Mouse (Mus musculus): ENCODE results near the gene Mroh9. TPM values are rescaled to one million over a fixed set of nuclear protein-coding genes. Genes with fewer than 3 reads are reported as not detected.

Gene Mroh9
- total RNA-seq (2023) = not detected in 2 replicates

DNA sequence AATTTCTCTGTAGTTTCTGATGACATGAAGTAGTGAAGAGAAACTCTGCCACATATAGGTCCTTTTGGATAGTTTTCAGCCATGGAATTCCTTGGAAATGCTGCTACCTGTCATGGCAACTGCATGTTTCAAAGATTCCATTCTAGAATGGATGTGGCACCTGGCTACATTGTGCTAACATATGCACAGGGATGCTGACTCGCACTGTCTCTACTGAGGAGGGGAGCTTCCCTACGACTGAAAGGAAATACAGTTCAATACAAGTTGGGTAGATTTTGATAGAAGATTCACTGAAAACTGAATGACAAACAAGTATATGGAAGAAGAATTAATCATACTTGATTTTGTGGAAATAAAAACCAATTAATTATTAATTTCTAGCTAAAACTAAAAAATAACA is at the start of gene Mroh9:
Gene Mroh9 (minus strand): TSS at position 101 of the 400 bp plus-strand sequence.

DNA sequence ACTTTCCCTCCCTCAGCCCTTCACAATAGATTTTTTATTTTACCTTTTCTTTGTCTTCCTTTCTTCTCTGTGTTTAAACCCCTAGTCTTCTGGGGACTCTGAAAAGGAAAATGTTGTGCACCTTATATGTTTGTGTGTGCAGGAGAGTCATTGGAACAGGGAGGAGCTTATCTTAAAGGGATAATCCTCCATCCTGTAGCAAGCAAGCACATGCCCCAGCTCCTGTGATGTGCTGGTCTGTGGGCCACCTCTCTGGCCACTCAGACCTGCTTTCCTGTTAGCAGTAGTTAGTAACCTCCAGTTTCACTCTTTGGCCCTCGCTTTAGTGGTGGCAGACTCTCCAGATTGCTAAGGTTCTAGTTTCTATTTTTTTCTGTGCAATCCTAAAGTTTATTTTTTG is 101.0 kb downstream of the Mroh9 start, which contains the start of gene Fmo3:
Gene Fmo3 (minus strand): TSS at position 101 of the 400 bp plus-strand sequence.

Other genes starting within 250 kb of the Mroh9 start
- not detected in 2 replicates for gene Fmo1, start 219.1 kb downstream of the Mroh9 start, total RNA-seq (2023)
- gene Fmo2, start 186.9 kb downstream of the Mroh9 start, total RNA-seq (2023) = not detected in 2 replicates
- gene Fmo6, start 148.2 kb downstream of the Mroh9 start, total RNA-seq (2023) = not detected in 2 replicates
- not detected in 2 replicates for gene Fmo3, start 101.1 kb downstream of the Mroh9 start, total RNA-seq (2023)
- 0.09 TPM in 1 of 2 replicates, not detected in the other for gene Prrx1, start 228.0 kb upstream of the Mroh9 start, total RNA-seq (2023)